Mouse (Mus musculus) kidney, adult 2 months (tissue): ENCODE data around the gene Tas2r123.

Experiments used
- CTCF ChIP-seq: fragments of 200-500 bp; conservative IDR thresholded peaks from 2 replicates; pipeline ENCODE4 v1.5.1; 2011; ENCODE audit warnings: low read depth, mild to moderate bottlenecking, control low read depth, low read length, moderate library complexity, mixed read lengths; ENCODE audit not compliant: insufficient read depth, insufficient read length
- POLR2A ChIP-seq: fragments of 200-500 bp; IDR thresholded peaks from one replicate; pipeline ENCODE4 v1.6.1; 2011; ENCODE audit warnings: low read depth, low read length, control low read depth

- TF ChIP-seq POLR2A (no peak), CTCF (no peak)
These were observed 44.4 kb upstream of the Tas2r123 start, which contains the start of gene Tas2r117 for GRCm38 (mm10) chr6:132802518-132802917.
